Mouse (Mus musculus): ENCODE results near the gene Arl2bp. TPM values are rescaled to one million over a fixed set of nuclear protein-coding genes. Genes with fewer than 3 reads are reported as not detected.

The Arl2bp gene
- polyA plus RNA-seq, 2 experiments: 11.2 to 18.2 TPM

DNA sequence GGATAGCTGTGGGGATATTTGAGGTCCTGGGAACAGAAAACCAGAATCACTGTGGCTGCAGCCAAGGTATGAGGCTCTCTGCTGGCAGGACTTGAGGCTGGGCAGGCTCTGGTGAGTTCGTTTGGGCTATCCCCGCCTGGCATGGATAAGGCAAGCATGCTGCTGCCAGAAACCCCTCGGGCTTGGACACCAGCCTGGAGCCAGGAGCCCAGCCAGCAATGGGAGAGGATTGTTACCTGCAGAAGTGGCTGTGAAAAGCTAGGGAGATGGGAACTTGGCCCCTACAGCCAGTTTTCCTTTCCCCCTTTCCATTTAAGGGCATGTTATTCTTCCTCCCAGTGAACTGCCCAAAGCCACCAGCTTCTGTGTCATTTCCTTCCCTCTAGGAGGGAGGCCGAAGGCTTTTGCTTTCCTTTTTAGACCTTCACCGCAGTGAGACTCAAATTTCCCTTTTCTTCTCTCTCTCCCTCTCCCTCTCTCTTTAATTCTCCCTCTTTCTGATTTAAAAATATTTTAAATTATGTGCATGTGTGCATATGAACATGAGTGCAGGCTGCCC lies 44.8 kb downstream of the Arl2bp start:
- no peak overlapping the region for H3K9ac ChIP-seq (replicated peaks)
- ATAC-seq (ENCODE audit: insufficient read depth) (no peak), DNase-seq (ENCODE audit: low read depth in 3 of 3, low spot score in 3 of 3) (no peak)
- H3K4me3 ChIP-seq (ENCODE audit: insufficient read depth in 1 of 2, low read depth in 2 of 2, low read length in 2 of 2): no peak overlapping the region
- H3K4me2 ChIP-seq (ENCODE audit: low read depth): no peak overlapping the region
- 16% methylated on average over 5 of the region's 5 CpGs for WGBS (ENCODE audit: insufficient replicate concordance)
- peaks cover 9% of the 10 kb centered on the region; the same call in 1 of the 2 replicates for H3K27me3 ChIP-seq (ENCODE audit: control insufficient read depth, insufficient read depth, low read length)
- H3K9me3 ChIP-seq (ENCODE audit: control insufficient read depth, low read length): no peaks in the 10 kb centered on the region
- H3K4me1 ChIP-seq (replicated peaks; ENCODE audit: control insufficient read depth in 2 of 2, insufficient read depth in 2 of 2, low read length in 1 of 2): peaks cover 0 to 5% of the 10 kb centered on the region in 2 experiments; a peak in 1 of 4 replicates
- H3K27ac ChIP-seq: no peak overlapping the region
- no peak for TF ChIP-seq EP300 (IDR thresholded peaks at IDR 0.05; ENCODE audit: low read depth)
- no peaks in the 10 kb centered on the region for H3K36me3 ChIP-seq (replicated peaks; ENCODE audit: control insufficient read depth, insufficient read depth, low read depth)

DNA sequence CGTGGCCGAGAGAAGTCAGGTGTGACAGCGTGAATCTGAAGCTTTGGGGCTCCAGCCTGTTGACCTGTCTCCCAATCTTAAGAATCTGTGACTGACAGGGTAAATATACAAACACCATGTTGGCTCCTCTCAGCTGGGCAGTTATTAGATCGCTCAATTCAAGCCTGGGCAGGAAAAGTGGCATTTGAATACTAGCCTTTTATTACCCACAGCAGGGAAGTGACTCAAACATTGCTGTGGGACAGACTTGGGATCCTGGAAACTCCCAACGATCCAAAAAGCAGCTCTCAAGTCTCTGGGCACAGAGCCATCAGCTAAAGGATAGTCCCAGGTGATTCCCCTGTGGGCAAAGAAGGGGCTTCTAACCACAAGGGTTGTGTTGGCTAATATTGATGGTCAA lies 48.2 kb downstream of the Arl2bp start:
- peaks cover 9% of the 10 kb centered on the region; the same call in 1 of the 2 replicates for H3K27me3 ChIP-seq (ENCODE audit: control insufficient read depth, insufficient read depth, low read length)
- ATAC-seq (ENCODE audit: insufficient read depth): no peak
- WGBS (ENCODE audit: insufficient replicate concordance): 38% methylated on average over 5 of the region's 5 CpGs

DNA sequence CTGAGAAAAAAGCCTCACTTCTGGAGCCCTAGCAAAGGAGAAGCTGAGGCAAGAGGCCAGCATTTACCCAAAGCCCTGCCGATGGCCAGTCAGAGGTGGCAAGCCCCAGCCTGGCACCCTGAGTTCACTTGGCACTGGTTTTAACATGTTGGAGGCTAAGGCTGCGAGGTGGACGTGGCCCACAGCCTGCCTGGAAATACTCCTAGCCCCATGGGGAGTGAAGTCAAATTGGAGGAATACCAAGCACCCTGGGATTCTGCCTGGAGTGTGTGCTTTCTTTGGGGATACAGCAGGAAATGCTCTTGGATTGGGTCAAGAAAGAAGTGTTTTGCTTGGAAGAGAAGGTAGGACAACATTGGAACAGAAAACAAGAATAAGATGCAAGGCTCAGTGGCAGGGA lies 49.5 kb downstream of the Arl2bp start:
- H3K36me3 ChIP-seq (replicated peaks; ENCODE audit: control insufficient read depth, insufficient read depth, low read depth): no peaks in the 10 kb centered on the region
- TF ChIP-seq EP300 (IDR thresholded peaks at IDR 0.05; ENCODE audit: low read depth) (no peak), CTCF (IDR thresholded peaks at IDR 0.05; ENCODE audit: low read depth) (no peak)
- WGBS (ENCODE audit: insufficient replicate concordance): 56% methylated on average over 3 of the region's 3 CpGs
- DNase-seq (ENCODE audit: low read depth in 3 of 3, low spot score in 3 of 3) (no peak), ATAC-seq (ENCODE audit: insufficient read depth) (no peak)
- H3K9ac ChIP-seq (replicated peaks): no peak overlapping the region
- 0 out of 4 replicates have a peak, but pooled peaks cover 0 to 4% of the 10 kb centered on the region in 2 experiments for H3K4me1 ChIP-seq (replicated peaks; ENCODE audit: control insufficient read depth in 2 of 2, insufficient read depth in 2 of 2, low read length in 1 of 2)
- H3K27ac ChIP-seq: no peak overlapping the region
- H3K27me3 ChIP-seq (ENCODE audit: control insufficient read depth, insufficient read depth, low read length): peaks cover 9% of the 10 kb centered on the region; the same call in 1 of the 2 replicates
- H3K4me3 ChIP-seq (ENCODE audit: insufficient read depth in 1 of 2, low read depth in 2 of 2, low read length in 2 of 2): no peak overlapping the region
- no peaks in the 10 kb centered on the region for H3K9me3 ChIP-seq (ENCODE audit: control insufficient read depth, low read length)
- no peak overlapping the region for H3K4me2 ChIP-seq (ENCODE audit: low read depth)

More for the DNA sequence above, 48.2 kb downstream of the Arl2bp start:
- Histone ChIP-seq H3K36me3 (replicated peaks; ENCODE audit: control insufficient read depth, insufficient read depth, low read depth) (no peaks in the 10 kb centered on the region), H3K4me3 (ENCODE audit: insufficient read depth in 1 of 2, low read depth in 2 of 2, low read length in 2 of 2) (no peak overlapping the region), H3K27ac (no peak overlapping the region), H3K4me1 (replicated peaks; ENCODE audit: control insufficient read depth in 2 of 2, insufficient read depth in 2 of 2, low read length in 1 of 2) (0 out of 4 replicates have a peak, but pooled peaks cover 0 to 4% of the 10 kb centered on the region in 2 experiments), H3K9me3 (ENCODE audit: control insufficient read depth, low read length) (no peaks in the 10 kb centered on the region), H3K9ac (replicated peaks) (no peak overlapping the region), H3K4me2 (ENCODE audit: low read depth) (no peak overlapping the region)
- TF ChIP-seq CTCF (IDR thresholded peaks at IDR 0.05; ENCODE audit: low read depth) (no peak), EP300 (IDR thresholded peaks at IDR 0.05; ENCODE audit: low read depth) (no peak)
- no peak for DNase-seq (ENCODE audit: low read depth in 3 of 3, low spot score in 3 of 3)

DNA sequence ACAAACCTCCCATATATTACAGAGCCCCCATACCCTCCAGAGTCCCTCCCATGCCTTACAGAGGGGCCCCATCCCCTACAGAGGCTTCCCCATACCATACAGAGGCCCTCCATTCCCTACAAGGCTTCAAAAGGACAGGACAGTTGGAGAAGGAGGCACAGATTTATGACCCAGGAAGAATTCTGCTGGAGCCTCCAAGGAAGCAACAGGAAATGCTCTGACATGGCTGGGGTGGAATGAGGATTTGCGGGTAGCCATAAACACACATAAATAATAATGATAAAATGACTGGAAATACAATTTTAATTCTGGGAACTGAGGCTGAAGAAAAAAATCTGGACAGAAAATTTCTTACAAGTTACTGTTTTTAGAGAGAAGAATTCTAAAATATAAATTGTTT lies 50.4 kb downstream of the Arl2bp start:
- Histone ChIP-seq H3K27me3 (ENCODE audit: control insufficient read depth, insufficient read depth, low read length) (peaks cover 9% of the 10 kb centered on the region; the same call in 1 of the 2 replicates), H3K4me2 (ENCODE audit: low read depth) (no peak overlapping the region), H3K4me3 (ENCODE audit: insufficient read depth in 1 of 2, low read depth in 2 of 2, low read length in 2 of 2) (no peak overlapping the region), H3K27ac (no peak overlapping the region), H3K4me1 (replicated peaks; ENCODE audit: control insufficient read depth in 2 of 2, insufficient read depth in 2 of 2, low read length in 1 of 2) (0 out of 4 replicates have a peak, but pooled peaks cover 0 to under 1% of the 10 kb centered on the region in 2 experiments), H3K9me3 (ENCODE audit: control insufficient read depth, low read length) (no peaks in the 10 kb centered on the region), H3K9ac (replicated peaks) (no peak overlapping the region), H3K36me3 (replicated peaks; ENCODE audit: control insufficient read depth, insufficient read depth, low read depth) (no peaks in the 10 kb centered on the region)
- WGBS (ENCODE audit: insufficient replicate concordance): 78% methylated on average over 1 of the region's 1 CpGs
- TF ChIP-seq EP300 (IDR thresholded peaks at IDR 0.05; ENCODE audit: low read depth) (no peak), CTCF (IDR thresholded peaks at IDR 0.05; ENCODE audit: low read depth) (no peak)
- no peak for ATAC-seq (ENCODE audit: insufficient read depth)
- DNase-seq (ENCODE audit: low read depth in 3 of 3, low spot score in 3 of 3): no peak

Other genes starting within 250 kb of the Arl2bp start
- gene Nlrc5, start 232.2 kb upstream of the Arl2bp start, polyA plus RNA-seq (2012; rRNA removed): 0.10 and 0.22 TPM in 2 replicates
- 0.09 and 0.18 TPM in 2 replicates for gene Nlrc5, start 232.2 kb upstream of the Arl2bp start, polyA plus RNA-seq (2014; fragmentation: Nextera tagmentation; extraction: Ambion mirVana)
- 2.3 and 2.6 TPM in 2 replicates for gene Cpne2, start 133.6 kb upstream of the Arl2bp start, polyA plus RNA-seq (2012; rRNA removed)
- 2.5 and 2.7 TPM in 2 replicates for gene Cpne2, start 133.6 kb upstream of the Arl2bp start, polyA plus RNA-seq (2014; fragmentation: Nextera tagmentation; extraction: Ambion mirVana)
- gene Rspry1, start 64.7 kb upstream of the Arl2bp start, polyA plus RNA-seq (2012; rRNA removed): 4.0 and 6.2 TPM in 2 replicates
- 15.8 and 17.9 TPM in 2 replicates for gene Rspry1, start 64.7 kb upstream of the Arl2bp start, polyA plus RNA-seq (2014; fragmentation: Nextera tagmentation; extraction: Ambion mirVana)
- 11.3 and 16.1 TPM in 2 replicates for gene Fam192a, start 64.6 kb upstream of the Arl2bp start, polyA plus RNA-seq (2012; rRNA removed)
- gene Fam192a, start 64.6 kb upstream of the Arl2bp start, polyA plus RNA-seq (2014; fragmentation: Nextera tagmentation; extraction: Ambion mirVana): 25.8 and 26.5 TPM in 2 replicates
- gene Pllp, start 29.7 kb downstream of the Arl2bp start, polyA plus RNA-seq (2012; rRNA removed): 0.36 and 0.52 TPM in 2 replicates
- 0.85 TPM in 2 replicates for gene Pllp, start 29.7 kb downstream of the Arl2bp start, polyA plus RNA-seq (2014; fragmentation: Nextera tagmentation; extraction: Ambion mirVana)
- 0.17 and 0.19 TPM in 2 replicates for gene Ccl22, start 79.0 kb downstream of the Arl2bp start, polyA plus RNA-seq (2012; rRNA removed)
- 0.22 and 0.45 TPM in 2 replicates for gene Ccl22, start 79.0 kb downstream of the Arl2bp start, polyA plus RNA-seq (2014; fragmentation: Nextera tagmentation; extraction: Ambion mirVana)
- 0.11 and 0.12 TPM in 2 replicates for gene Cx3cl1, start 105.4 kb downstream of the Arl2bp start, polyA plus RNA-seq (2012; rRNA removed)
- gene Cx3cl1, start 105.4 kb downstream of the Arl2bp start, polyA plus RNA-seq (2014; fragmentation: Nextera tagmentation; extraction: Ambion mirVana): 0.33 and 0.34 TPM in 2 replicates
- 0.11 and 0.34 TPM in 2 replicates for gene Ccl17, start 143.9 kb downstream of the Arl2bp start, polyA plus RNA-seq (2012; rRNA removed)
- gene Ccl17, start 143.9 kb downstream of the Arl2bp start, polyA plus RNA-seq (2014; fragmentation: Nextera tagmentation; extraction: Ambion mirVana): not detected in 2 replicates
- 38.5 and 39.8 TPM in 2 replicates for gene Coq9, start 171.7 kb downstream of the Arl2bp start, polyA plus RNA-seq (2012; rRNA removed)
- 44.3 and 48.9 TPM in 2 replicates for gene Coq9, start 171.7 kb downstream of the Arl2bp start, polyA plus RNA-seq (2014; fragmentation: Nextera tagmentation; extraction: Ambion mirVana)
- 20.4 and 23.7 TPM in 2 replicates for gene Ciapin1, start 171.8 kb downstream of the Arl2bp start, polyA plus RNA-seq (2012; rRNA removed)
- gene Ciapin1, start 171.8 kb downstream of the Arl2bp start, polyA plus RNA-seq (2014; fragmentation: Nextera tagmentation; extraction: Ambion mirVana): 38.4 and 46.3 TPM in 2 replicates
- gene Polr2c, start 190.8 kb downstream of the Arl2bp start, polyA plus RNA-seq (2012; rRNA removed): 51.6 and 54.4 TPM in 2 replicates
- 73.5 and 82.2 TPM in 2 replicates for gene Polr2c, start 190.8 kb downstream of the Arl2bp start, polyA plus RNA-seq (2014; fragmentation: Nextera tagmentation; extraction: Ambion mirVana)
- 10.3 and 11.1 TPM in 2 replicates for gene Dok4, start 209.7 kb downstream of the Arl2bp start, polyA plus RNA-seq (2012; rRNA removed)
- 7.2 and 9.6 TPM in 2 replicates for gene Dok4, start 209.7 kb downstream of the Arl2bp start, polyA plus RNA-seq (2014; fragmentation: Nextera tagmentation; extraction: Ambion mirVana)